Mouse (Mus musculus) midbrain, embryonic 10.5 days (tissue): ENCODE measurements around the gene Vopp1. TPM values are rescaled to one million over a fixed set of nuclear protein-coding genes. Genes with fewer than 3 reads are reported as not detected.

Experiments used
- DNase-seq: peaks from one replicate; pipeline ENCODE4 v3.0.0-alpha.2; 2017; ENCODE audit warnings: low spot score
- H3K27ac ChIP-seq: fragments of 300-500 bp; sonication (generic); replicated peaks from 2 replicates; pipeline ENCODE4 v1.5.1; 2016; ENCODE audit warnings: mild to moderate bottlenecking
- H3K27me3 ChIP-seq: fragments of 300-500 bp; sonication (generic); 2 replicates; pipeline ENCODE4 v1.6.1; 2016; ENCODE audit warnings: low read depth, mild to moderate bottlenecking; ENCODE audit not compliant: poor library complexity, severe bottlenecking
- H3K36me3 ChIP-seq: fragments of 300-500 bp; sonication (generic); 2 replicates; pipeline ENCODE4 v1.6.1; 2016; ENCODE audit warnings: mild to moderate bottlenecking, moderate library complexity
- H3K4me1 ChIP-seq: fragments of 300-500 bp; sonication (generic); 2 replicates; pipeline ENCODE4 v1.6.1; 2016
- H3K4me3 ChIP-seq: fragments of 300-500 bp; sonication (generic); 2 replicates; pipeline ENCODE4 v1.5.1; 2016; ENCODE audit warnings: mild to moderate bottlenecking, moderate library complexity
- H3K9me3 ChIP-seq: fragments of 300-500 bp; sonication (generic); replicated peaks from 2 replicates; pipeline ENCODE4 v1.6.1; 2016; ENCODE audit warnings: mild to moderate bottlenecking
- WGBS: fragments of 180-500 bp; shearing (Covaris S2); methylation state at CpG from one replicate; pipeline ENCODE4 v1.1.7; 2016; 5-methylcytosine and 5-hydroxymethylcytosine counted together
- polyA plus RNA-seq: library from polyadenylated mRNA; unstranded; fragments of >200 nt; fragmentation: Nextera tagmentation; extraction: Ambion mirVana; gene quantifications from 2 replicates; pipeline ENCODE4 v1.2.1, GENCODE M21; 2016

Vopp1 gene
- polyA plus RNA-seq, 1 experiment from 2014 or later = 61.6 TPM

- no peak overlapping the region for H3K27ac ChIP-seq
- H3K27me3 ChIP-seq = no peaks in the 10 kb centered on the region
- 84% methylated on average over 1 of the region's 1 CpGs for WGBS
- H3K4me1 ChIP-seq = no peaks in the 10 kb centered on the region
- H3K36me3 ChIP-seq = peaks cover 7% of the 10 kb centered on the region
- no peaks in the 10 kb centered on the region for H3K9me3 ChIP-seq
- no peak for DNase-seq
- no peak overlapping the region for H3K4me3 ChIP-seq
These were observed 82.2 kb downstream of the Vopp1 start for GRCm38 (mm10) chr6:57742749-57743148.

DNA sequence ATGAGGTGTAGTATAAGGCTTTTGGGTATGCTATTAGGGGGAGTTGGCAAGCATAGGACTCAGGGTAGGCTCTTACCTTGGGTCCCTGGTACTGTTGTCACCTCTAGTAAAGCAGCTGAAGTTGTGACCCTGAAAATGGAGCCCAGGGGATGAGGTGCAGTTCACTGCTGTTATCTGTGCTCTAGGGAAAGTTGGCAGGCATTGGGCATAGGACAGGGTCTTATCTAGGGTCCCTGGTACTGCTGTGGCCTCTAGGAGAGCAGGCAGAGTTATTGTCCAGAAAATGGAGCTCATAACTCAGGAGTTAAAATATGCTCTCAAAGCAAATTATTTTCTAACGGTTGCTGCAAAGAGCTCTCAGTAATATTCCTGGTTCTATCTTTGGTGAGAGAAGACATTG, 103.6 kb downstream of the Vopp1 start:
- Histone ChIP-seq H3K36me3 (peaks cover 24% of the 10 kb centered on the region), H3K27me3 (no peaks in the 10 kb centered on the region), H3K9me3 (0 out of 2 replicates have a peak, but pooled peaks cover 6% of the 10 kb centered on the region), H3K4me1 (no peaks in the 10 kb centered on the region), H3K4me3 (no peak overlapping the region), H3K27ac (no peak overlapping the region)
- 90% methylated on average over 1 of the region's 1 CpGs for WGBS
- no peak for DNase-seq

- Histone ChIP-seq H3K27ac (no peak overlapping the region), H3K4me3 (no peak overlapping the region), H3K9me3 (no peaks in the 10 kb centered on the region; the same call in 1 of the 2 replicates), H3K27me3 (no peaks in the 10 kb centered on the region), H3K36me3 (peaks cover 17% of the 10 kb centered on the region), H3K4me1 (no peaks in the 10 kb centered on the region)
- no peak for DNase-seq
- 48% methylated on average over 1 of the region's 1 CpGs for WGBS
These were observed 113.2 kb downstream of the Vopp1 start for GRCm38 (mm10) chr6:57711726-57712125.

DNA sequence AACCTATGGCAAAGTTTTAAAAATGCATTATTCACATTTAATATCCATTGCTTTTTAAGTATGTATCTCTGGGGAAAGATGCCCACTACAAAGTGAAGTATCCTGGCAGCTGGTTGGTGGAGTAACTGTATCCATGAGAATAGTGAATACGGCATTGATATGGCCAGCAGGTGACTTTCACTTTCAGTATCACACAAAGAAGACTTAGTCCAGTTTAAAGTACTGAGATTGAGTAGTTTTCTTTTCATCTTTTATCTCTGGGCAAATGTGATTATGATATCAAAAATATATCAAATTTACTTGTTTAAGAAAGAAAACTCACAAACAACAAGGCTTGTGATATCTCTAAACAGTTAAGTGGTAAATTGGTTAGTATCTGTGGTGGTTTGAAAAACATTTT, 118.2 kb downstream of the Vopp1 start:
- Histone ChIP-seq H3K27me3 (no peaks in the 10 kb centered on the region), H3K36me3 (no peaks in the 10 kb centered on the region), H3K27ac (no peak overlapping the region), H3K4me3 (no peak overlapping the region), H3K9me3 (no peaks in the 10 kb centered on the region), H3K4me1 (peaks cover 11% of the 10 kb centered on the region)
- no peak for DNase-seq
- 90% methylated on average over 1 of the region's 1 CpGs for WGBS

- Histone ChIP-seq H3K27ac (peak overlapping the region; percentile 98), H3K4me3 (peak overlapping the region; percentile 80), H3K36me3 (no peaks in the 10 kb centered on the region), H3K4me1 (peaks cover 19% of the 10 kb centered on the region), H3K27me3 (no peaks in the 10 kb centered on the region), H3K9me3 (no peaks in the 10 kb centered on the region)
- WGBS = 35% methylated on average over 2 of the region's 2 CpGs
- DNase-seq = no peak
These were observed 121.3 kb downstream of the Vopp1 start for GRCm38 (mm10) chr6:57703703-57704102.

GRCm38 (mm10) chr6:57702743-57703499, 122.0 kb downstream of the Vopp1 start:
- Histone ChIP-seq H3K36me3 (no peaks in the 10 kb centered on the region), H3K9me3 (no peaks in the 10 kb centered on the region), H3K4me3 (peak overlapping the region; percentile 80), H3K27me3 (no peaks in the 10 kb centered on the region), H3K27ac (peak overlapping the region; percentile 98), H3K4me1 (peaks cover 19% of the 10 kb centered on the region)
- DNase-seq = peak; percentile 94
- WGBS = under 1% methylated on average over 59 of the region's 59 CpGs

DNA sequence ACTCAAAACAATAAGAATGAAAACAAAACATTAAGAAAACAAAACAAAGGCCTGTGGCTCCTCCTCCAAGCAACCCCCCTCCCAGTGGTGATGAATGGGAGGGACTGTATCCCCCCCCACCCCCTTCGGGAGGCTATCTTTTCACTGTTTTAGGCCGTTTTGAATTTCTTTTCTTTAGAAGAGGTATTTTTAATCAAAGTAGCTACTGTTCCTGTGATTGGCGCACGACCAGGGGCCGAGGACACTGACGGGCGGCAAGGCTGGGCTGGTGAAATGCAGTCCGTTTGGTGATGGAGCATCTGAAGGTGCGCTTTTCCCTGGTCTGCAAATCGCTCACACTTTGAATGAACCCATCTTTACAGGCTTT, 122.6 kb downstream of the Vopp1 start, which contains the start of gene Lancl2:
Lancl2 (plus strand) TSS at position 165 of the 367 bp plus-strand sequence.
- DNase-seq = no peak
- WGBS = 0% methylated on average over 10 of the region's 10 CpGs

GRCm38 (mm10) chr6:57701686-57702085, 123.3 kb downstream of the Vopp1 start:
- DNase-seq = no peak
- Histone ChIP-seq H3K4me1 (peaks cover 19% of the 10 kb centered on the region), H3K27ac (peak overlapping the region; percentile 98), H3K9me3 (no peaks in the 10 kb centered on the region), H3K4me3 (peak overlapping the region; percentile 80), H3K36me3 (no peaks in the 10 kb centered on the region), H3K27me3 (no peaks in the 10 kb centered on the region)
- WGBS = 62% methylated on average over 4 of the region's 4 CpGs

More for the DNA sequence above, 122.6 kb downstream of the Vopp1 start, which contains the start of gene Lancl2:
- Histone ChIP-seq H3K4me1 (peaks cover 19% of the 10 kb centered on the region), H3K36me3 (no peaks in the 10 kb centered on the region), H3K27me3 (no peaks in the 10 kb centered on the region), H3K9me3 (no peaks in the 10 kb centered on the region), H3K4me3 (peak within 1 kb of the TSS; percentile 80), H3K27ac (peak within 1 kb of the TSS; percentile 98)

- Histone ChIP-seq H3K36me3 (peaks cover 16% of the 10 kb centered on the region), H3K9me3 (no peaks in the 10 kb centered on the region), H3K4me3 (no peak overlapping the region), H3K4me1 (peaks cover 17% of the 10 kb centered on the region), H3K27me3 (no peaks in the 10 kb centered on the region), H3K27ac (no peak overlapping the region)
- no peak for DNase-seq
- 84% methylated on average over 3 of the region's 3 CpGs for WGBS
These were observed 131.8 kb downstream of the Vopp1 start for GRCm38 (mm10) chr6:57693116-57693515.

- peak within 1 kb of the TSS; percentile 74 for H3K4me3 ChIP-seq
- peak within 1 kb of the TSS; percentile 96 for H3K27ac ChIP-seq
- peaks cover 17% of the 10 kb centered on the region for H3K4me1 ChIP-seq
- DNase-seq = peak; percentile 91
- WGBS = 0% methylated on average over 49 of the region's 52 CpGs
- H3K36me3 ChIP-seq = peaks cover 31% of the 10 kb centered on the region
- no peaks in the 10 kb centered on the region for H3K27me3 ChIP-seq
- no peaks in the 10 kb centered on the region for H3K9me3 ChIP-seq
These were observed 133.3 kb downstream of the Vopp1 start, which contains the start of gene Pyurf for GRCm38 (mm10) chr6:57691467-57692261. Pyurf (minus strand) TSS chr6:57692078.

- no peak overlapping the region for H3K4me3 ChIP-seq
- no peaks in the 10 kb centered on the region for H3K27me3 ChIP-seq
- no peaks in the 10 kb centered on the region for H3K4me1 ChIP-seq
- WGBS = 86% methylated on average over 1 of the region's 1 CpGs
- peaks cover 51% of the 10 kb centered on the region for H3K36me3 ChIP-seq
- DNase-seq = no peak
- no peak overlapping the region for H3K27ac ChIP-seq
- H3K9me3 ChIP-seq = peaks cover 11% of the 10 kb centered on the region
These were observed 140.8 kb downstream of the Vopp1 start for GRCm38 (mm10) chr6:57684156-57684555.
